Mouse (Mus musculus) forebrain, embryonic 13.5 days (tissue): ENCODE data around the gene Nip7. TPM values are rescaled to one million over a fixed set of nuclear protein-coding genes. Genes with fewer than 3 reads are reported as not detected.
"Not testable (repeated sequence)": the region's sequence is repeated elsewhere in the genome, so short reads cannot be mapped to it uniquely, and the experiment has no call there.

Experiments
- ATAC-seq: fragments of 200-750 bp; cut with Nextera tagmentation; 2 replicates; pipeline ENCODE4 v1.8.0; 2017
- H3K27ac ChIP-seq: fragments of 300-500 bp; sonication (generic); 2 replicates; pipeline ENCODE4 v1.5.1; 2015; ENCODE audit warnings: inconsistent platforms, mild to moderate bottlenecking, moderate library complexity
- H3K27me3 ChIP-seq: fragments of 300-500 bp; sonication (generic); 2 replicates; pipeline ENCODE4 v1.6.1; 2015; ENCODE audit warnings: mild to moderate bottlenecking, inconsistent platforms
- H3K36me3 ChIP-seq: fragments of 300-500 bp; sonication (generic); 2 replicates; pipeline ENCODE4 v1.6.1; 2015; ENCODE audit warnings: mild to moderate bottlenecking, inconsistent platforms; ENCODE audit not compliant: poor library complexity, severe bottlenecking
- H3K4me1 ChIP-seq: fragments of 300-500 bp; sonication (generic); 2 replicates; pipeline ENCODE4 v1.6.1; 2015; ENCODE audit warnings: inconsistent platforms
- H3K4me2 ChIP-seq: fragments of 300-500 bp; sonication (generic); 2 replicates; pipeline ENCODE4 v1.6.1; 2015; ENCODE audit warnings: inconsistent platforms, mild to moderate bottlenecking, moderate library complexity
- H3K4me3 ChIP-seq: fragments of 300-500 bp; sonication (generic); 2 replicates; pipeline ENCODE4 v1.5.1; 2015; ENCODE audit warnings: mild to moderate bottlenecking, inconsistent platforms
- H3K9ac ChIP-seq: fragments of 300-500 bp; sonication (generic); 2 replicates; pipeline ENCODE4 v1.6.1; 2015; ENCODE audit warnings: mild to moderate bottlenecking, inconsistent platforms
- H3K9me3 ChIP-seq: fragments of 300-500 bp; sonication (generic); replicated peaks from 2 replicates; pipeline ENCODE4 v1.6.1; 2016; ENCODE audit warnings: inconsistent platforms
- WGBS: fragments of 180-500 bp; shearing (Covaris S2); methylation state at CpG from one replicate; pipeline ENCODE4 v1.1.7; 2015; 5-methylcytosine and 5-hydroxymethylcytosine counted together
- polyA plus RNA-seq: library from polyadenylated mRNA; unstranded; fragments of >200 nt; fragmentation: Nextera tagmentation; extraction: Ambion mirVana; gene quantifications from 2 replicates; pipeline ENCODE4 v1.2.1, GENCODE M21; 2015

Gene Nip7
- 91.3 and 99.6 TPM in 2 replicates for polyA plus RNA-seq

DNA sequence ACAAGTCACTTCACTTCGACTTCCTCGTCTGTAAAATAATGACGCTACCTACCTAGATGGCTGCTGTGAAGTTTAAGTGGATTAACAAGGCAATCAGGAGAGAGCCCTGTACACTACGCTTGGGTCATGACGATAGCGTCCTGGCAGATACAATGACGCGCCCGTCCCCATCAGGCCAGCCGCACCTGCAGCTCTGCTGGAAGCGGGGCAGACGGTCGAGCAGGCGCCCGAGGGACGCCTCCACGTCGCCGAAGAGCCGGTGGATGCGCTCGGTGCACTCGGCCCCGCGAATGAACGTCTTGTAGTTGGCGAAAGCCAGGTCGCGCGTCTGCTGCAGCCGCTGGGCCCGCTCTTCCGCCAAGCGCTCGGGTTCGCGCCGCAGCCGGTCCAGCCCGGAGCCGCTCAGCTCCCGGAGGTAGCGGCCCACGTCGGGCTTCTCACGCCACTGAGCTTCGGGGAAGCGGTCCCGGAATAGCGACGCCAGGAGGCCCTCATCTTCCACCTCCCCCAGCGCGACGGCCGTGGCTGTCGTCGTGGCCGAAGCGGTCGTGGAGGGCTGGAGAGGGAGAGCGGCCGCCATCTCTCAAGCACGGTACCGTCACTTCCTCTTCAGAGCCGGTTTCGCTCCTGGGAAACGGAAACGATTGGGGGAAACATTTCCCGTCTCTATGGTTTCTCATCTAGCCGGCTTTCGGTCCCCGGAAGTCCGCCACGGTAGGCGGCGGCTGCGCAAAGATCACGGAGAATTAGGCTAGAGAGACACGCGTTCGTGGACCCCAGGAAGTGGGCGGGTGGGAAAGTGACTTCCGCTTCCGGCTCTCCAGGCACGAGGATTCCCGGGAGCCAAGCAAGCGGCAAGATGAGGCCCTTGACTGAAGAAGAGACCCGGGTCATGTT lies at the start of gene Nip7, which contains the start of gene Cog8:
Gene Nip7 (plus strand): TSS at position 802 of the 897 bp plus-strand sequence.
Gene Cog8 (minus strand): TSS at position 614 of the 897 bp plus-strand sequence.
- peak within 1 kb of the TSS; percentile 98 for H3K4me3 ChIP-seq
- peak within 1 kb of the TSS; percentile 86 for H3K9ac ChIP-seq
- peaks cover 58% of the 10 kb centered on the region for H3K36me3 ChIP-seq
- WGBS: under 1% methylated on average over 85 of the region's 88 CpGs
- H3K27me3 ChIP-seq: no peaks in the 10 kb centered on the region
- peak; percentile 97 for ATAC-seq
- peak within 1 kb of the TSS; percentile 75 for H3K27ac ChIP-seq
- H3K4me1 ChIP-seq: peaks cover 24% of the 10 kb centered on the region
- peak within 1 kb of the TSS; percentile 99 for H3K4me2 ChIP-seq
- no peaks in the 10 kb centered on the region for H3K9me3 ChIP-seq

DNA sequence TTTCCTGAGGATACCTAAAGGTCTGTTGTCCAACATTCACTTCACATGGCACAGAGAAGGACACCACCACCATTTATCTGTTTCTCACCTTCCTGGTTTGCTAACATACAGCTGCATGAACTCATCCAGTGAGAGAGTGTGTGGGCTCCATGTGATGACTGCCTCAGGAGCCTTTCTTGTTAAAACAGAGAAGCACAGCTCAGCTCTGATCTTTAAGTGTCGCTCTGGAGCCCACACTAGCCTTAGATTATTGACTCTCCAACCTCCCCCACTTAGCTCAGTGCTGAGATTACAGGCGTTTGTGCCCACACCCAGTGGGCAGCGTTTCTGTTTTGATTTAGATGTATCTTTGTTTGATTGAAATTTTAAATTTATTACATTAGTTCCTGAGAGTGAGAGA lies 48.9 kb upstream of the Nip7 start:
- H3K27ac ChIP-seq: no peak overlapping the region
- no peak for ATAC-seq
- H3K9me3 ChIP-seq: no peaks in the 10 kb centered on the region
- H3K4me2 ChIP-seq: no peak overlapping the region
- no peaks in the 10 kb centered on the region for H3K4me1 ChIP-seq
- no peaks in the 10 kb centered on the region for H3K27me3 ChIP-seq
- H3K9ac ChIP-seq: no peak overlapping the region
- WGBS: 84% methylated on average over 3 of the region's 3 CpGs
- peaks cover 7% of the 10 kb centered on the region; the same call in 1 of the 2 replicates for H3K36me3 ChIP-seq
- no peak overlapping the region for H3K4me3 ChIP-seq

DNA sequence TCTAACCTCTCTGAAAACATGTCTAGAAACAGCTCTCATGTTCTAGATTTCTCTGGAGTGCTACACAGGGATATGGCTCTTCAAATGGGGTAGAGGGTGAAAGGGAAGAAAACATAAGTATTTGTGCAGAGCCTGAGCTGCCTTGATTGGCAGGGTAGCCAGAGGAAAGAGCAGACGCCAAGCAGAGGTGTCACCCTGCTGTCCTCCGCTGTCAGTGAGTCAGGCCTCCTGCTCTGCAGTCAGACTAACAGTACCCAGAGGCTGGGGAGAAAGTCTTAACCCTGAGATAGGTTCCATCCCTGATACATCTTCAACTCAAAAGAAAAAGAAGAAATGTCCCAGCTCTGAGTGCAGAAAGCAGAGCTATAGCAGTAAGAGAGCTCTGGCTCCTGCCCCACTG lies 44.0 kb upstream of the Nip7 start:
- Histone ChIP-seq H3K9me3 (no peaks in the 10 kb centered on the region), H3K4me3 (no peak overlapping the region), H3K4me2 (no peak overlapping the region), H3K27me3 (no peaks in the 10 kb centered on the region), H3K27ac (no peak overlapping the region), H3K9ac (no peak overlapping the region), H3K36me3 (peaks cover 10% of the 10 kb centered on the region; the same call in 1 of the 2 replicates), H3K4me1 (no peaks in the 10 kb centered on the region)
- ATAC-seq: no peak
- 87% methylated on average over 2 of the region's 2 CpGs for WGBS

DNA sequence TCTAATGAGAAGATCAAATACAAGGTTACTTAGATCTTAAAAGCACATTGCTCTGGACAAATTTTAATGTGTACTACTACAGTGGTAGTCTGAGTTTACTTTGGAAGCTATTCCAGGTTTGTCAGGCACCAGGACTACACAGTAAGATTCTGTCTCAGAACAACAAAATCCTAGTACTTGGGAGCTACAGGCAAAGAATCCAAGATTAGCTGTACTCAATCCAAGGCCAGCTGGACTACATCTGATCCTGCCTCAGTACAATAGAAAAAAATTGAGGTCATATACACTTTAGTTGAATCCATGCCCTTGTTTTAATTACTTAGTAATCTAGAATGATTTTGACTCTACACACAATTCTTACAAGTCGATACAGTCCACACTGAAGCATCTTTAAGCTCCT lies 41.8 kb upstream of the Nip7 start:
- WGBS: 92% methylated on average over 1 of the region's 1 CpGs
- Histone ChIP-seq H3K9me3 (no peaks in the 10 kb centered on the region), H3K4me3 (no peak overlapping the region), H3K36me3 (peaks cover 10% of the 10 kb centered on the region; the same call in 1 of the 2 replicates), H3K4me1 (no peaks in the 10 kb centered on the region), H3K27me3 (no peaks in the 10 kb centered on the region), H3K9ac (no peak overlapping the region), H3K4me2 (no peak overlapping the region), H3K27ac (no peak overlapping the region)
- ATAC-seq: no peak

DNA sequence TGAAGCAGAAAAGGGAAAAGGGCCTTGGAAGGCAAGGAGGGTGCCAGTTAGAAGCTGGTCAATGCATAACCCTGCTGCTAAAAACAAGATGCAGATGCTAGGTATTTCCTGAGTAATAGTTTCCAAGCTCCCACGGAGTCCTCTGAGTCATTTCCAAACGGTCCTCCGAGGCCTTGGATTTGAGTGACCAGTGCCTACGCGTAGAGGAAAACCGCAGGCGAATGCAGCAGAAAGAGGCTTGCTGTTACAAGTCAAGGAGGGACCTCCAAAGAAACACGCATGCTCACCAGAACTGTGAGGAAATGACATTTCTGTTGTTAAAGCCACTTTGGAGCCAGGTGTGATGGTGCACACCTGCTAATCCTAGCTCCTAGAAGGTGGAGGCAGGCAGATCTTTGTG lies 33.2 kb upstream of the Nip7 start:
- Histone ChIP-seq H3K4me1 (no peaks in the 10 kb centered on the region), H3K9ac (0 out of 2 replicates have a peak overlapping the region, but pooled peaks have one; percentile 5), H3K27ac (no peak overlapping the region), H3K27me3 (no peaks in the 10 kb centered on the region), H3K36me3 (no peaks in the 10 kb centered on the region), H3K4me3 (no peak overlapping the region), H3K9me3 (no peaks in the 10 kb centered on the region), H3K4me2 (no peak overlapping the region)
- 91% methylated on average over 8 of the region's 8 CpGs for WGBS
- ATAC-seq: no peak

GRCm38 (mm10) chr8:107029310-107029709 lies 27.4 kb upstream of the Nip7 start:
- no peak overlapping the region for H3K4me2 ChIP-seq
- H3K36me3 ChIP-seq: no peaks in the 10 kb centered on the region
- H3K4me3 ChIP-seq: no peak overlapping the region
- 87% methylated on average over 3 of the region's 3 CpGs for WGBS
- H3K9me3 ChIP-seq: no peaks in the 10 kb centered on the region
- H3K9ac ChIP-seq: no peak overlapping the region
- peaks cover 15% of the 10 kb centered on the region for H3K4me1 ChIP-seq
- ATAC-seq: no peak
- no peaks in the 10 kb centered on the region for H3K27me3 ChIP-seq
- H3K27ac ChIP-seq: no peak overlapping the region

GRCm38 (mm10) chr8:107030058-107030457 lies 26.6 kb upstream of the Nip7 start:
- Histone ChIP-seq H3K36me3 (no peaks in the 10 kb centered on the region), H3K4me1 (peaks cover 15% of the 10 kb centered on the region), H3K27me3 (no peaks in the 10 kb centered on the region), H3K9me3 (no peaks in the 10 kb centered on the region), H3K4me3 (no peak overlapping the region), H3K27ac (no peak overlapping the region), H3K9ac (no peak overlapping the region), H3K4me2 (no peak overlapping the region)
- WGBS: 79% methylated on average over 5 of the region's 5 CpGs
- no peak for ATAC-seq

GRCm38 (mm10) chr8:107030650-107031576 lies 25.8 kb upstream of the Nip7 start, which contains the start of gene Vps4a:
Gene Vps4a, plus strand, starts transcription at chr8:107031222.
- H3K9me3 ChIP-seq: no peaks in the 10 kb centered on the region
- peak within 1 kb of the TSS; percentile 99 for H3K4me3 ChIP-seq
- ATAC-seq: peak; percentile 96
- WGBS: 4% methylated on average over 65 of the region's 66 CpGs
- peak within 1 kb of the TSS; percentile 97 for H3K9ac ChIP-seq
- H3K27me3 ChIP-seq: no peaks in the 10 kb centered on the region
- peaks cover 15% of the 10 kb centered on the region for H3K4me1 ChIP-seq
- H3K36me3 ChIP-seq: no peaks in the 10 kb centered on the region
- H3K27ac ChIP-seq: peak within 1 kb of the TSS; percentile 75
- peak within 1 kb of the TSS; percentile 83 for H3K4me2 ChIP-seq

DNA sequence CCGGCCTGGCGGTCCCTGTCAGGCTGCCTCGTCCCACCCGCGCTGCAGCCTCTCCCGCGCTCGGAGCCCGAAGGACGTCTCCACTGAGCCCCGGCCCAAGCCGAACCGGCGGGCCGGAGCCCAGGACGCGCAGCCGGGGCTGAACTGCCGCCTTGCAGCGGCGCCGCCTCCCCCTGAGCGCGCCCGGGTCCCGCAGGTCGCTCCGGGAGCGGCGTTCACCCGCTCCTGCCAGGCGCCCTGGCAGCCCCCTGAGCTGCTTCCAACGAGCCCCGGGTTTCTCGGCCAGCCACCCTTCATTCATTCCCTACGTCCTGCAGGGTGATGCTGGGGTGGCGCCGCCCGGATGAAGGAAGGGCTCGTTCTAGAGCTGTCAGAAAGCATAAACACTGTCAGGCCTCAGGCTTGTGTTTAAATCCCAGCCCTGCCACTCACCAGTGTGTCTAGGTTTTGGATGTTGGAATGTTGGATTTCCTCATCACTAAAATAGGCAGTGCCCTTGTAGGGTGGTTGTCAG lies 25.0 kb upstream of the Nip7 start:
- Histone ChIP-seq H3K9ac (peak overlapping the region; percentile 97), H3K27ac (peak overlapping the region; percentile 75), H3K4me2 (peak overlapping the region; percentile 83), H3K36me3 (peaks cover 5% of the 10 kb centered on the region; the same call in 1 of the 2 replicates), H3K9me3 (no peaks in the 10 kb centered on the region), H3K4me1 (peaks cover 15% of the 10 kb centered on the region), H3K27me3 (no peaks in the 10 kb centered on the region), H3K4me3 (peak overlapping the region; percentile 99)
- 0% methylated on average over 27 of the region's 40 CpGs for WGBS
- no peak for ATAC-seq

- not testable (repeated sequence) for H3K27me3 ChIP-seq, H3K4me3 ChIP-seq, ATAC-seq, H3K9me3 ChIP-seq, H3K4me2 ChIP-seq, H3K9ac ChIP-seq, H3K27ac ChIP-seq
- whole genome bisulfite sequencing: 100% methylated on average over 2 of the region's 2 CpGs
- H3K36me3 ChIP-seq: peaks cover 15% of the 10 kb centered on the region
- H3K4me1 ChIP-seq: peaks cover 15% of the 10 kb centered on the region
Observed at GRCm38 (mm10) chr8:107033609-107034008, 23.1 kb upstream of the Nip7 start.

GRCm38 (mm10) chr8:107035641-107036040 lies 21.0 kb upstream of the Nip7 start:
- H3K9ac ChIP-seq: no peak overlapping the region
- H3K4me1 ChIP-seq: peaks cover 15% of the 10 kb centered on the region
- H3K4me3 ChIP-seq: no peak overlapping the region
- no peak for ATAC-seq
- H3K36me3 ChIP-seq: peaks cover 33% of the 10 kb centered on the region
- H3K27ac ChIP-seq: no peak overlapping the region
- H3K9me3 ChIP-seq: no peaks in the 10 kb centered on the region
- 87% methylated on average over 3 of the region's 3 CpGs for WGBS
- no peak overlapping the region for H3K4me2 ChIP-seq
- H3K27me3 ChIP-seq: no peaks in the 10 kb centered on the region
